Mouse (Mus musculus) megakaryocyte progenitor cell, adult 5-6 weeks (primary cell): ENCODE results near the gene Gm12830. TPM values are rescaled to one million over a fixed set of nuclear protein-coding genes. Genes with fewer than 3 reads are reported as not detected.

ENCODE experiments used
- ATAC-seq: replicated peaks from 2 replicates; pipeline ENCODE4 v1.8.0; 2016; ENCODE audit warnings: mild to moderate bottlenecking, moderate TSS enrichment, inconsistent platforms; ENCODE audit not compliant: poor library complexity
- total RNA-seq, 2 experiments: library from RNA; stranded (forward) in 1 of 2; stranded (reverse) in 1 of 2; fragments of 157-497, 149-512 nt in 1 of 2; fragments of 200-1000 nt in 1 of 2; gene quantifications; 2 replicates each; pipeline versions ENCODE4 v1.2.3 to v1.2.4; 2015 to 2017

The Gm12830 gene
- total RNA-seq (2015) (not detected in 2 replicates), total RNA-seq (2017) (not detected in 2 replicates)

DNA sequence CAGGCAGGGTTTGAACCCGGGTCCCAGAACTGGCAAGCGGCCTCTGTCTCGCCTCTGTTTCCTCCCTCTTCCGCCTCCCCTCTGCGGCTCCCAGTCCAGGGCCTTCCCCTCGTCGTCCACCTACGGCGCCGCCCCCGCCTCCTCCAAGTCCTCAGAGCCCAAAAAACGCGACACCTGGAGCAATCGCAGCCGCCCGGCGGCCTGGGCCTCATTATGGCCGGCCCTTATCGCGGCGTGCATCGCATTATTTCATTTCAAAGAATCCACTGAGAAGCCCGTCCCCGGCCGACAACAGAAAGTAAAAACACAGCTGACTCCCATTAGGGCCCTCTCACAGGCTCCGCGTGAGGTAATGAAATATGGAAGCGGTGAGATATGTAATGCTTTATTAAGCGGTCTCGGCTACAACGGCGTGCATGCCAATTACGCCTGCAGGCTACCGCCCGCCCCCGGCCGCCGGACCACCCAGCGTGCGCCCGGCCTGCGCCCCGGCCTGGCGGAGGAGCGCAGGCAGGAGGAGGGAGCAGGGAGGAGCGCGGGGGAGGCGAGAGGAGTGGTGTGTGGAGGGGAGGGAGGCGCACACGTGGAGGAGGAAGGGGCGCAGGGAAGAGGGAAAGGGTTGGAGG, at the start of gene Gm12830:
Gene Gm12830, plus strand, starts transcription at position 156 of the 626 bp plus-strand sequence.
- peak; percentile 62 for ATAC-seq

- ATAC-seq: no peak
Observed at GRCm38 (mm10) chr4:114773316-114773715, 48.2 kb upstream of the Gm12830 start.

DNA sequence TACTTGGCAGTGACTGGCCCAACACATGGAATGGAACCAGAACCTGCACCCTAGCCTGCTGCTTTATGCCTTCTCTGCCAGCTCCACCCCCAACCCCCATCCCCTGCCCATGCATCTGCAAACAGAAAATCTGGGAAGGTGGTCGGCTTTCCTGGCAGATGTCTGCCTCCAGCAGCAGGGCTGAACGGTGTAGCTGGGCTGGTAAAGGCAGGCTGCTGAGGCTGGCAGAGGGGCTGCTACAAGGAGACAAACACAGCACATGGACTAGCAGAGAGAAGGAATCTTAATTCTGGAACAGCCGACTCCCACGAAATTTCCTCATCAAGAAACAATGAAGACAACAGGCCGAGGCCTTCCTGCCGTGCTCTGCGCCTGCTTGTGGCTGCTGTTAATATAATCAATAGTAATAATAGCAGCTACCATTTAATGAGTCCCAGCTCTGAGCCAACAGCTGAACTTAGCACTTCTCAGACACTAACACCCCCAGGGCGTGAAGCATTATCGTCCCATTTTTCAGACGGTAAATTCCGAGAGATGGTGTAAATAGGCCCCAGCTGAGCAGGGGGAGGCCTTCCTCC, 43.8 kb upstream of the Gm12830 start:
- ATAC-seq: no peak

DNA sequence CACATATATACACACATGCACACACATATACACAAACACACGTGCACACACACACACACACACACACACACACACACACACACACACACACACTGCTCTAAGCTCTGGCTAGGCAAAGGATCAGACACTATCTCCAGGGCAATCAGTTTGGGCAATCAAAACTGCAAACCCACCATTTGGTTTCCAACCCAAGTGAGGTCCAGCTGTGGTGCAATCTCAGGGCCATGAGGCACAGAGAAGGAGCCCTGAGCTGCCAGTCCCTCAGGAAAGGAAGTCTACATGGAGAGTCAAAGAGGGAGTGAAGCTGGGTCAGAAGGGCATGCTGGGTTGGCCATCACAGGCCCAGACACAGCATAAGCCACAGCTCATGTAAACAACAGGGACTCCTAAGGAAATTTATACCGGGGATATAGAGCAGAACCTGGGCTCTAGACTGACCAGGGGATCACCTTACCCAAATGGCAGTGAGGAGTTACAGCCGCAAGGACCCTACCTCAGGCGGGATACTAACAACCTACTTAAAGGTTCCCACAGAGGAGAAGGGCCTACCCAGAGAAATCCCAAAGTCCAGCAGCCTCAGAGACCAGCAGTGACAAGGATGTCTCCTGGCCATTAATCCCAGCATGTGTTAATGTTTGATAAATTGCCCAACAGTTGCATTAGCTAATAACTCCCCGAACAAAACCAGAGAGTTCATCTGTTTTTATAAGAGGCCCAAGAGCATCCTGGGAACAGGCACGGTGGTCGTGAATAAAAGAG, 42.6 kb upstream of the Gm12830 start:
- no peak; the same call in 1 of the 2 replicates for ATAC-seq

GRCm38 (mm10) chr4:114779475-114779757, 42.1 kb upstream of the Gm12830 start:
- no peak for ATAC-seq

GRCm38 (mm10) chr4:114779758-114780546, 41.6 kb upstream of the Gm12830 start:
- no peak for ATAC-seq

- ATAC-seq: no peak
Observed at GRCm38 (mm10) chr4:114782851-114783250, 38.7 kb upstream of the Gm12830 start.

DNA sequence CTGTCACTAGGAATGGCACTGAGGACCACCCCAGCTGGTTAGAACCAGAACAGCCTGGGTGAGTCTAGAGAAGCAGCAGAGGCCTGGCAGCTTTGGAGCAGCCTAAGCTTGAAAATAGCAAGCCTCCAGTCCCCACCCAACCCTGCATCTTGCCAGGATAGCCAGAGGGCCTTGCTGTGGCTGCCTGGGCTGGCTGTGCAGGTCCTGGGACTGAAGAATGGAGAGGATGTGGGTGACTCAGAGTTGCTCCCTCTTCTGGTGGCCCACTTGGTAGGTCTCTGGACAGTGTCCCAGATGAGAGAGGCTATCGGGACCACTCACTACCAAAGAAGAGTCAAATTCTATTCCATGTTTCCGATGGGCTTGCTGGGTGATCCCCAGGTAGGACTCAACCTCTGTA, 36.8 kb upstream of the Gm12830 start:
- no peak; the same call in 1 of the 2 replicates for ATAC-seq

DNA sequence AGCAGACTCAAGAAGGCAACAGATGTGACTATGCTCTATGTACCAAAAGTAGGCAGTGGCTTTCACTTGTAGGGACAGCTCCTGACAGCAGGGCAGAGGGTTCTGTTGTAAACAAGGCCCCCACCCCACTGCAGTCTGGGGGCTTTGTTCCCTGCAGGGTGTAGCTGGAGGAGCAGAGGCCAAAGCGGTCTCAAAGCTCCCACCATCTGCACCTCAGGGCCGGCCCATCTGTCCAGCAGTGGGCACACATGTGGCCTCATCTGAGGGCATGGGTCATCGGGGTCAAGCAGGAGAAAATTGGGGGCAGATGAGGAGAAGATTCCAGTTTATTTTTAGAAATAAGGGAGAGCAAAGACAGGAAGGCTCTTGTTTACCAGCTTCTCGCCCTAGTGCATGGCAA, 32.7 kb upstream of the Gm12830 start:
- ATAC-seq: no peak

GRCm38 (mm10) chr4:114791650-114792049, 29.9 kb upstream of the Gm12830 start:
- no peak for ATAC-seq

DNA sequence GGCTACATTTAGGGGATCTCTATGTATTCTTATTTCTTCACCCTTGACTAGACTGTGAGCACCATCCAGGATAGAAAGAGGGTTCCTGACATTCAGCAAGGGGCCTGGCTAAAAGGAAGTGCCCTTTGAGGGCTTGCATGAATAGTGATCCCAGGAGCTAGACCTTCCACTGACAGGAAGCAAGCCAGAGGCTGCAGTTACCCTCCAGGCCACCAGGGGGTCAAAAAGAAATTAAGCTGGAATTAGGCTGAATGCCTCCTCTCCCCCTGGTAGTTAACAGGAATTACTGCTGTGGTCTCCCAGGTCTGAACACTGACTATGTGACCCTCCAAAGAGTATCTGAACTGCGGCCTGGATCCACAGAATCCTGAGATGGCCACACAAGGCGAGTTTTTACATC, 27.7 kb upstream of the Gm12830 start:
- peak; percentile 56; the same call in 1 of the 2 replicates for ATAC-seq

- ATAC-seq: no peak
Observed at GRCm38 (mm10) chr4:114797254-114797914, 24.1 kb upstream of the Gm12830 start.

DNA sequence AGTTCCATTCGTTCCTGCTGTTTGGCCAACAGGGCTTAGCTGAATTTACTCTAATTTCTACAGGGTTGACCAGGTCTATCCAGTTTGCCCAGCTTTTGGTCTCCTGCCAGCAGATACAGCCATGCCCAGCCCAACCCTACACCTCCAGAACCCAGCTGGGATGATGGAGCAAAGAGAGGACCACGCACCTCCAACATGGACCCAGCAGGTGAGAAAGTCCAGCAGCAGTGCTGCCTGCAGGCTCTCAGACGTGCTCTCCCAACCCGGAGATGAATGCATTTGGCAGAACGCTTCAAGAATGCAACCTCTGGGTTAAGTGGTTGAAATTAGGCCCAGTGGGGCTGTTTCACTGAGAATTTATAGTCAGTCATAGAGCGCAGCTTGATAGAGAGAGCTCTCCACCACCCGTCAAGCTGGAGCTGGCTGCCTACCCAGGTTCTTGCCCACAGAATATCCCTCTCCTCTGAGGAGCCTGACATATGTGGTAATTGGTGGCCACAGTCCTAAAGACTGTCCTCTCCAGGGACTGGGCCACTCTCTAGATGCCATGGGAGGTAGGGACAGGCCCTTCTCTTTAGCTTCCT, 23.4 kb upstream of the Gm12830 start:
- no peak for ATAC-seq

DNA sequence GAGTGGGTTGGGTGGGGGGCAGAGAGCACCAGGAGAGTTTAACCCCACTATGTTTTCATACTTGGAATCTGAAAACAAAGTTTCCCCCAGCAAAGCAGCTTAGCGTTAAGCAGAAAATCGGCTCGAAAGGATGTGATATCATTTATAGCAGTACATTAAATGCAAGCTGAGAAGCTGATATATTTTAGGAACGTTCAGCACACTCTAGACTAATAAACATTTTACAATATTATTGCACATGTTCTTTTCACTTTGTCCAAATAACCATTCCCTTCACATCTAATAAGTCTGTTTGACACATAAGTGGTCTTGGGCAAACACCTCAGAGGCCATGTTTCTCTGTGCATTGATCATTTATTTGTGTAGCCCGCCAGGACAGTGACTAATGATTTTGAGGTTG, 17.4 kb upstream of the Gm12830 start:
- no peak for ATAC-seq

- no peak for ATAC-seq
Observed at GRCm38 (mm10) chr4:114818963-114819702, 2.4 kb upstream of the Gm12830 start.

- ATAC-seq: no peak
Observed at GRCm38 (mm10) chr4:114834770-114835581, 13.5 kb downstream of the Gm12830 start.

DNA sequence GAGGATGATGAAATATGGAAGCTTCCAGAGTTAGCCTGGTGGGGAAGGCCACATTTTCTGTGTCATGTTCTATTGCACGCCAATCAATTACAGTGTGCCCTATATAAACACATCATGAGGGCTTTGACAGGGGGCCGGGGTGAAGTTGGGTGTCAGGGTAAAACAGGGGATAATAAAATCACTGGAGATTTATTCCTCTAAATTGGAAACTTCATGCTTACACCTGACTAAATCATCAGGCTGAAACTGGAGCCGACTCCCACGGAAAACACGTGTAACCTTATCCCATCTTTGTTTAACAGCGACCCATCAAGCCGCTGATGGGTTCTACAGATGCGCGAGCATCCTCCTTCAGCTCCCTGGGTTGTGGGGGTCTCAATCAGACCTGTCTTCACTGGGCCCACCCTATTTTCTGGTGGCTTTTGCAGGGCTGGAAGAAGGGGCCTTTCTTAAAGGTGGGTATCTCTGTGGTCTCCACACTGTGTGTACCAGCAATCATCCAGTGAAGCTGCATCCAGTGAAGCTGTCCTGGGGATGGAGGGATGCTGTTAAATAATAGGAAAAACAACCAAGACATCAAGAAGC, 19.9 kb downstream of the Gm12830 start:
- no peak for ATAC-seq

GRCm38 (mm10) chr4:114842376-114842960, 20.9 kb downstream of the Gm12830 start:
- ATAC-seq: no peak
